Mouse (Mus musculus): ENCODE measurements at regions not wholly inside any gene's neighbourhood (a gene's known extent, or its start where the extent isn't known, plus 50 kb on each side); places are given as distances from the start of the nearest gene placed in this dataset.
"Not testable (repeated sequence)": the region's sequence is repeated elsewhere in the genome, so short reads cannot be mapped to it uniquely, and the experiment has no call there.

DNA sequence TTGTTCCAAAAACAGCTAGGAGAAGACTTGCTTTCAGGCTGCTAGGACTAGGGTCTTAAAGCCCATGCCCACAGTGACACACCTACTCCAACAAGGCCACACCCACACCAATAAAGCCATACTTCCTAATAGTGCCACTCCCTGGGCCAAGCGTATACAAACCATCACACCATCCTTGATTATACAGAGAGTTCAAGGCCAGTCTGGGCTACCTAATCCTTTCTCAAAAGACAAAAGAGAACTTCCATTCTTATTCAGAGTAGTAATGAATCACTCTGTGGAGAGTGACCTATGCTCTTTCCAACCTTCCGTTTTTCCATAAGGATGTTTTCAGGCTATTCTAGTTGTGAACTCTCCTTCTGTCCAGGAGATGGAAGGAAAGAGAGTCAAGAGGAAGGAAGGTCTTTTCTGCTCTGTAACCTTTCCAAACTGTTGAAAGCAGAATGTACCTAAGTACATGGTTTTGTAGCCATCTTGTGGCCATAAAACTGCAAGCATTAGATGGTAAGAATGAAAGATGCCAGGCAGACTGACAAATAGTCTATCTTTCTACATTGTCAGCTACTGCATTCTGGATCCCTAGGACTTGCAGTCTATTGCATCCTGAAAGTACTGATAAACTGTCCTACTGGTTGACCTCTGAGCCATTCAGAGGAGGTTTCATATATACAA is 145.8 kb upstream of the Mon1b start:
- DNase-seq, result no peak

- no peak for DNase-seq
Measured at GRCm38 (mm10) chr8:113490891-113491290, 144.5 kb upstream of the Mon1b start.

DNA sequence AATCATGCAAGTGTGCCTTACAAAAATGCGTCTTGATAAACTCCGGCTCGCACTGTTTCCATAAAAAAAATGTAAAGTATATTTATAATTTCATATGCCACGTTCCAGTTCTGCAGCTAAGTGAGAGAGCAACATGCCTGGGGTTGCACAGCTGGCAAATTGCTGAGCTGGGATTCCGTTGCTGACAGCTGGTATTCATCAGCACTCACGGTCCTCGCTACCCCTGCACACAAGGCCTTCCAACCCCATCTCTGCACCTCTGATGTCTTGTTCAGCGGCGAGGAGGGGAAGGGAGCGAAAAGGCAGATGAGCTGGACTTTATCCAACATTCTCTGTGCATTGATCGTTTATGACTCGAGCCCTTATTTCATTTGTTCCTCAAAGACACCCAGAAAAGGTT is 138.5 kb upstream of the Mon1b start:
- DNase-seq, result peak; percentile 14 to 39

DNA sequence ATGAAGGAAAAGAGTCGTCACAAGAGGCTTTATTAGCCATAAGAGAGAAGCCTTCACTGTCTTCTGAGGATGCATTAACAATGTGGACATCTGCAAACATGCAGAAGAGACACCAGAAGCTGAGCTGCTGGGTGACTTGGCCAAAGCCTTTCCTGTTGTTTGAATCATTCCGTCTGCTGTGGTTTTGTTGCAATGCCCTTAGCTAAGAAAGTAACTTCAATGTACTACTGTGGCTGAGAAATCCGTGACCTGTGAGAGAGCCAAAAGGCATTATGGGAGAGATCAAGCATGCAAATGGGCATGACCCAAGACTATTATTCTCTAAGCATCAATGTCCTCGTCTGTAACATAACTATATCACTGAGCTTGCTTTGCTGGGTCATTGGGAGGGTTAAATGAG is 132.7 kb upstream of the Mon1b start:
- no peak for DNase-seq

DNA sequence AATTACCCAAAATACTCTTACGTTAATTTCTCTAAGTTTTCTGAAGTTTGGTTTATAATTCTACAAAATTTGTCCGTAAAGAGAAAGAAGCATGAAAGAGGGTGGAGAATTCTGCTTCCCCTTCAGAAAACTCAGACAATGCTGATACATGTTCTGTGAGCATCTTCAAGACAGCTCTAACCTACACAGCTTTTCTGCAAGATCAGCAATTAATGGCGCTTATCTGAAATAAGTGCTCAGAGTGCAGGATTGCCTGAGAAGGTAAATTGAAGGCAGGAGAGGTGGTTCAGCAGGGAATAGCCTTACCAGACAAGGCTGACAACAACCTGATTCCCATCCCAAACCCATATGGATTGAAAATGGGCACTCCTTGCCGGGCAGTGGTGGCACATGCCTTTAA is 122.5 kb upstream of the Mon1b start:
- no peak for DNase-seq

GRCm38 (mm10) chr8:113513886-113514730 is 121.3 kb upstream of the Mon1b start:
- DNase-seq, result peak in 1 of 2 experiments; percentile 4

DNA sequence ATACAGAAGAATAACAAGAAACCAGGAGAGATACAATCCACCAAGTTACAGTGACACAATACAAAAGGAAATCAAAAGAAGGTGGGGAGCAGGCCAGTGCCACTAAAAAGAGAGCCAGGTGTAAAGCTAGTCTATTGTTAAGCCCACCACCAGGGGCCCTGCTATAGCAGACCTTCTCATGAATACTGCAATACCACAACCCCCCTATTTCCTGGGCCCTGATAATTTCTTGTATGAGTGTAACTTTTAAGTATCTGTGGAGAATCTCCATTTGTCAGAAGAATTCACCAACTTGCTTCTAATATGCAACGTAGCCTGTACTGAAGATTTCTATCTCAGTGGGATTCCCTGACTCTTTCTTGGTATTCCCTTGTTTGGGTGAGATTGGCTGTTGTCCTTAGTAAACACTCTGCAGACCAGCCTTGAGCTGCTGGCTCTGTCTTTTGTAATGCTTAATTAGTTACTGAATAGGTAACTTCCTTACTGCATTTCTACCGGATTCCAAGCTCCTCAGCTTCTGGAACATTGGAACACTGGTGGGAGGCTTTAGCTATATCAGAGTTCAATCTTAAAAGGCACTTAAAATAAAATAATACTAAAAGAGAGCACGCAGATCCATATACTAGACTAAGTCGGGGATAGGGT is 120.5 kb upstream of the Mon1b start:
- not testable (repeated sequence) for DNase-seq

- DNase-seq, result no peak
Measured at GRCm38 (mm10) chr8:113516176-113516575, 119.2 kb upstream of the Mon1b start.

- no peak for DNase-seq
Measured at GRCm38 (mm10) chr8:113517912-113518311, 117.5 kb upstream of the Mon1b start.

DNA sequence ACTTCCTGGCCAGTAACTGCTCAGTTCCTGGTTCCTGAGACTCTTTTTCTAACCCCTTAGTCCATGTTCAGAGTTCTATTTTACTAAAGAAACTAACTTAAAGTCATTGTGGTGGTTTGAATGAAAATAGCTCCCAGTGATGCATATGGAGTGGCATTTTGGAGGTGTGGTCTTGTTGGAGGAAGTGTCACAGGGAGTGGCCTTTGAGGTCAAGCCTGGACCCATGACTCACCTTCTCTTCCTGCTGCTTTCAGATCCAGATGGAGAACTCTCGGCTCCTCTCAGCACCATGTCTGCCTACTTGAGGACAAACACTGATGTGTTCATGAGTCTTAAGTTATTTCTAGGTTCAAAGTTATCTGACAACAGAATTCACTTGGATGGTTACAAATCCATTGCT is 111.8 kb upstream of the Mon1b start:
- no peak for DNase-seq

DNA sequence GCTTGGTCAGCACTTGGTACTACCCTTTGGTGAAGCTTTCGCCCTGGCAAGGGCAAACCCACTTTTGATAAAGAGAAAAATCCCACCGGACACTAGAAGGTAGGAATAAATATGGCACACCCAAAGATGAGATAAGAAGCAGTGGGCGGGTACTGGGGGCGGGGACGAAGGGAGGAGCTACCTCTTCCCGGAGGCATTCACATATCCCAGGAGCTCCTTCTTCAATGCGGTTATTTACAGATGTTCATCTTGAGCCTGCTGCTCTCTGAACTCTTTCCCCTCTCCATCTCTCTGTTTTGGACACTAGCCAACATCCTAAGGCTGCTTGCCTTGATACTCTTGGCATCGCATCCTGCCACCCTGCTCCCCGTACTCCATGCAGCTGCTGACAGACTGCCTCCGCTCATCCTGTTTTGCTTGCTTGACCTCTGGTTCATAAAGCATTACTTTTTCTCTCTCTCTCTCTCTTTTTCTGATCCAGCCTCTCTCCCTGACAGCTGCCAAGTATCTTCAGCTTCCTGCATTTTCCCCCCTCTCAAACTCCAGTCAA is 104.2 kb upstream of the Mon1b start:
- peak in 1 of 2 experiments; percentile 6 for DNase-seq

DNA sequence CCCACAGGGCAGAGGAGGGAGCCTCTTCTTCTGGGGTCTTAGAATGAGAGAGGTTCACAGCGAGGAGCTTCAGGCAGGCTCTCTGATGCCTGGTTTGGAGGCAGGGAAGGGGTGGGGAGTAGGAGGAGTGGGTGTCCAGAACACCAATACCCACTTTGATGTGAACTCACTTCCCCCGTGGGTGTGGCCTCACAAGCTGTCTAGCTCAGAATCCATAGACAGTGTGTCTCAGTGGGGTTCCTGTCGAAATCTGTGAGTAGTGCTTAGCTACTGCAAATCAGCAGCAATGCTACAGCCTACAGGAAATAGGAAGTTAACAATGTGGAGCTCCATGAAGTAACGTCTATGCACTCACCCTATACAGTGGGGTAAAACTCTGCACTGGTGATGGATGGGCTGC is 102.5 kb upstream of the Mon1b start:
- DNase-seq, result no peak

- DNase-seq, result no peak
Measured at GRCm38 (mm10) chr8:113541437-113541836, 94.0 kb upstream of the Mon1b start.

GRCm38 (mm10) chr8:113542082-113542481 is 93.3 kb upstream of the Mon1b start:
- no peak for DNase-seq

- no peak for DNase-seq
Measured at GRCm38 (mm10) chr8:113542713-113543112, 92.7 kb upstream of the Mon1b start.

GRCm38 (mm10) chr8:113549200-113549599 is 86.2 kb upstream of the Mon1b start:
- no peak for DNase-seq

DNA sequence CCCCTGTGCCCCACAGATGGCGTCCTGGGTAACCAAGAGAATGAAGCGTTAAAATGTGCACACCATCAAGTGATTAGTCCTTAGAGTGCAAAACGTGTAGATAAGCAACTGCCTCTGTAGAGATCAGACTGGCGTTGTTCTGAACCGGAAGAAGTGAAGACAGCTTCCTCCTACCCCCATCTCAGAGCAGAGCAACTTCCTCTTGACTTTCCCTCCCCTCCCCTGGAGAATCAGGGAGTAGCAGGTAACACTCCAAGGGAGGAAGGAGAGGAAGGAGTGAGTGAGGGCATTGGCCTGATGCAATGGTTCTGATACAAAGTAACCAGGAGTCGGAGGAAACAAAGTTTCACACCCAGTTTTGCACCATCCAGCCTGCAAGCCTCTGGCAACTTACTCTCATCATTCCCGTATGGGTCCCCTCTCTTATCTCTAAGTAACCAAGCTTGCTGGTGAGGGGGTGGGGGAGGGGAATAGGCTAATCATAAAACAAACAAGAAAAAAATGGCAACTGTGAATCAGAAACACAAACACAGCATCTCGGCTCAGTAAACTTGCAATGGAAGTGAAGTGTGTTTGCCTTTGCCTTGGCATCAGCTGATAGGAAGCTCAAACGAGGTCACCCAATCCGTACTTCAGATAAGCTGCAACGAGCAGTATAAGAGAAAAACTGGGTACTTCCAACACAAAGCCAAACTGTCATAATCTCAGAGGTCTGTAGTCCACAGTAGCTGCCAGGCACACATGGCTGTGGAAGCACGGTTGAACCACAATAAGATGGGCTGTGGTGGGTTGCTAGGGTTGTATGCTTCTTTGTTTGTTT is 83.7 kb upstream of the Mon1b start:
- no peak for DNase-seq

DNA sequence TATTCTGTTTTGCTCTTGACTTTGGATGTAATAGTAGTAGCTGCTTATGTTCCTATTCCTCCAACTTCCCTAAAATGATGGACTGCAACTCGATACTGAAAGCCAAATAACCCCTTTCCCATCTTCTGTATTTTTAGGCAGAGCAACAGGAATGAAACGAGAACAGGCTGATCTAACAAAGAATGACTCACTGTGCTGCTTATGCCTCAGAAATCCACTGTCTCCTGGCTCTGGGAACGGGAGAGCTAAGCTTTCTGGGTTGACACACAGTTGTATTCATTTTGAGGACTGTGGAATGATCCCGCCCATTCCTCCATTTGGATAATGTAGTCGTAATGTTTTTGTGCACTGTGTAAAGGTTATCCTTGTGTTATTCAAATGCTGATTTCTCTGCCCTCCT is 82.6 kb upstream of the Mon1b start:
- DNase-seq, result no peak

GRCm38 (mm10) chr8:113554700-113555455 is 80.5 kb upstream of the Mon1b start:
- peak; percentile 44 for DNase-seq

GRCm38 (mm10) chr8:113556994-113557393 is 78.4 kb upstream of the Mon1b start:
- DNase-seq, result no peak

- DNase-seq, result no peak
Measured at GRCm38 (mm10) chr8:113581098-113581497, 54.3 kb upstream of the Mon1b start.

GRCm38 (mm10) chr8:113581704-113582103 is 53.7 kb upstream of the Mon1b start:
- DNase-seq, result no peak

All from kidney, postnatal 4 days (tissue).